Mouse (Mus musculus) limb, embryonic 14.5 days (tissue): ENCODE measurements around the gene Kif26b. TPM values are rescaled to one million over a fixed set of nuclear protein-coding genes. Genes with fewer than 3 reads are reported as not detected.
A peak's percentile ranks its signal among the peaks of the same experiment; 100 is the strongest.

ENCODE experiments used
- ATAC-seq: fragments of 200-750 bp; cut with Nextera tagmentation; 2 replicates; pipeline ENCODE4 v1.8.0; 2017; ENCODE audit warnings: low read depth, moderate number of reproducible peaks, moderate TSS enrichment; ENCODE audit not compliant: low FRiP score
- DNase-seq: peaks from one replicate; pipeline ENCODE4 v3.0.0-alpha.2; 2015; ENCODE audit warnings: low spot score
- H3K27ac ChIP-seq: fragments of 300-500 bp; sonication (generic); replicated peaks from 2 replicates; pipeline ENCODE4 v1.5.1; 2014; ENCODE audit warnings: low read depth, mild to moderate bottlenecking, low read length, moderate library complexity, mixed read lengths
- H3K27me3 ChIP-seq: fragments of 300-500 bp; sonication (generic); 2 replicates; pipeline ENCODE4 v1.6.1; 2014; ENCODE audit warnings: low read length, mixed read lengths; ENCODE audit not compliant: control insufficient read depth, insufficient read depth
- H3K36me3 ChIP-seq: fragments of 300-500 bp; sonication (generic); 2 replicates; pipeline ENCODE4 v1.6.1; 2014; ENCODE audit warnings: mild to moderate bottlenecking, low read length, moderate library complexity, mixed read lengths; ENCODE audit not compliant: control insufficient read depth, insufficient read depth
- H3K4me1 ChIP-seq: fragments of 300-500 bp; sonication (generic); 2 replicates; pipeline ENCODE4 v1.6.1; 2014; ENCODE audit warnings: antibody characterized with exemption, low read length, mixed read lengths; ENCODE audit not compliant: control insufficient read depth, insufficient read depth
- H3K4me2 ChIP-seq: fragments of 300-500 bp; sonication (generic); replicated peaks from 2 replicates; pipeline ENCODE4 v1.6.1; 2014; ENCODE audit warnings: low read depth, mild to moderate bottlenecking, low read length, moderate library complexity; ENCODE audit not compliant: severe bottlenecking
- H3K4me3 ChIP-seq: fragments of 300-500 bp; sonication (generic); replicated peaks from 2 replicates; pipeline ENCODE4 v1.5.1; 2014; ENCODE audit warnings: low read length
- H3K9ac ChIP-seq: fragments of 300-500 bp; sonication (generic); 2 replicates; pipeline ENCODE4 v1.6.1; 2014; ENCODE audit warnings: mild to moderate bottlenecking, low read depth, low read length, moderate library complexity; ENCODE audit not compliant: severe bottlenecking
- H3K9me3 ChIP-seq: fragments of 300-500 bp; sonication (generic); 2 replicates; pipeline ENCODE4 v1.6.1; 2016; ENCODE audit warnings: low read length; ENCODE audit not compliant: control insufficient read depth
- POLR2A ChIP-seq: fragments of 200-500 bp; IDR thresholded peaks from 2 replicates; pipeline ENCODE4 v1.8.0; 2012; ENCODE audit warnings: inconsistent platforms, mild to moderate bottlenecking, moderate library complexity, borderline replicate concordance; ENCODE audit not compliant: insufficient read depth, insufficient read length; ENCODE audit errors: extremely low read depth
- WGBS: fragments of 180-500 bp; shearing (Covaris S2); extraction: QIAGEN DNeasy Blood & Tissue Kit; methylation state at CpG from one replicate; pipeline ENCODE4 v1.1.7; 2014; 5-methylcytosine and 5-hydroxymethylcytosine counted together
- polyA plus RNA-seq, 2 experiments: library from polyadenylated mRNA; depleted of rRNA in 1 of 2; stranded (reverse) in 1 of 2; unstranded in 1 of 2; fragments of >200 nt; fragmentation: Nextera tagmentation in 1 of 2; extraction: Ambion mirVana in 1 of 2; gene quantifications; 2 replicates each; pipeline versions ENCODE4 v1.2.1 to v1.2.3; 2012 to 2014

The Kif26b gene
- polyA plus RNA-seq, 2 experiments: 8.7 to 8.8 TPM

DNA sequence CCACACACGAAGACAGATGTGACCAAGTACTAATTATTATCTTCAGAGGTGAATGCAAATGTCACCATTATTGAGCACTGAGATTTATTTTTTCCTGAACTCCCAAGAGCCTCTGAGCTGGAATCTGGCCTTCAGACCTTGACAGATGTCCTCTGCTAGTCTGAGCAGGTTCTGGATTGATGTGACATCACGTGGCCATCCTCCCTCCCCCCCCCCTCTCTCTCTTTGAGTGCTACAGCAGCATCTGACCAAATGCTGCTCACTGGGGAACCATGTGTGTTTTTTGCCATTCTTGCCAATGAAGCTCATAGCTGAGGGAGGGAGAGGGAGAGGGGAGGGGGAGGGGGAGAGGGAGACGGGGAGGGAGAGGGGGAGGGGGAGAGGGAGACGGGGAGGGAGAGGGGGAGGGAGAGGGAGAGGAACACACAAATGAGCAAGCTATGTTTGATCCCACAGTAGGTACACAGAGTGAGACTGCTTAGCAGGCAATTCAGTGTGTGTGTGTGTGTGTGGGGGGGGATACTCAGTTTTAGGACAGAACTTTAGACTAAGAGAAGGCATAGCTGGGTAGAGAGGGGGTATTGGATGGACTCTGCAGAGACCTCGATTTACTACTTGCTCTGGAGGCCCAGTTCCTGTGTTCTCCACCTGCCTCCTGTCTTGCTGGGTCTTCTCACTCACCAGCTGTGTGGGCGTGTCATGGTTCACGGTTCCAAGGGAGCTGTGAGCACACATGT is 241.9 kb downstream of the Kif26b start:
- no peak for TF ChIP-seq POLR2A
- Histone ChIP-seq H3K4me3 (no peak overlapping the region), H3K9me3 (no peaks in the 10 kb centered on the region), H3K36me3 (no peaks in the 10 kb centered on the region), H3K27ac (no peak overlapping the region), H3K9ac (no peak overlapping the region), H3K4me2 (no peak overlapping the region), H3K27me3 (no peaks in the 10 kb centered on the region), H3K4me1 (no peaks in the 10 kb centered on the region)
- DNase-seq (no peak), ATAC-seq (no peak)
- WGBS: 59% methylated on average over 6 of the region's 7 CpGs

DNA sequence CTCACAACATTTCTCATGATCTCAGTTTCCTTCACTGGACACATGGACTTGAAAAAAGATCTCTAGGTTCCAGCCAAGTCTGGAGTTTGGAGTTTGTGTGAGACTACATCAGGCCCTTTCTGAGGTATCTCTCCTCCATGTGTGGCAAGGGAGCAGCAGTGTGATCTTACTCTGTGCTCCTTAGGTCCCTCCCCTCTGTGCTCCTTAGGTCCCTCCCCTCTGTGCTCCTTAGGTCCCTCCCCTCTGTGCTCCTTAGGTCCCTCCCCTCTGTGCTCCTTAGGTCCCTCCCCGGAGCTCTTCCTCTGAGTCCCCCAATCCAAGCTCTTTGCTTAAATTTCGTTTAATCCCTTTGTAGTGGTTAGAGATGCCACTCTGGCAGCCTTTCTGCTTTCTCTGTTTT is 250.8 kb downstream of the Kif26b start:
- H3K9ac ChIP-seq: no peak overlapping the region
- no peak for ATAC-seq
- H3K27me3 ChIP-seq: no peaks in the 10 kb centered on the region
- TF ChIP-seq POLR2A: no peak
- DNase-seq: no peak
- no peak overlapping the region for H3K4me2 ChIP-seq
- H3K9me3 ChIP-seq: 0 out of 2 replicates have a peak, but pooled peaks cover 6% of the 10 kb centered on the region
- 36% methylated on average over 2 of the region's 2 CpGs for WGBS
- no peak overlapping the region for H3K4me3 ChIP-seq
- H3K27ac ChIP-seq: no peak overlapping the region
- no peaks in the 10 kb centered on the region for H3K4me1 ChIP-seq
- H3K36me3 ChIP-seq: no peaks in the 10 kb centered on the region

DNA sequence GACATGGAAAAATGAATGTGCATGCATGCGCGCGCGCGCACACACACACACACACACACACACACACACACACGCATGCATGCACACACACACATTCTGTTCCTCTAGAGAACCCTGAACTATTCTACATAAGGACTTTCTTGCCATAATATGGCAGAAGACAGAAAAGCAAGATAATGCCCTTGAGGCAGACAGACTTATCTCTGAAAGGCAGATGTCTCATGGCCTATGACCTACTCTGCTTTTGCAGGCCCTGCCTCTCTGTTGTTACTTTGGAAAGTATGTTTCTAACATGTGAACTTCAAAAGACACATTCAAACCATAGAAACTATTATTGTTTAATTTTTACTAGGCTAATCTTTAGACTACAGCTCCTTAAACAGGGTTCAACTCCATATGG is 255.1 kb downstream of the Kif26b start:
- Histone ChIP-seq H3K4me3 (no peak overlapping the region), H3K27ac (no peak overlapping the region), H3K4me1 (no peaks in the 10 kb centered on the region), H3K4me2 (no peak overlapping the region), H3K9me3 (no peaks in the 10 kb centered on the region), H3K9ac (no peak overlapping the region), H3K36me3 (no peaks in the 10 kb centered on the region), H3K27me3 (no peaks in the 10 kb centered on the region)
- TF ChIP-seq POLR2A: no peak
- ATAC-seq (no peak), DNase-seq (no peak)
- WGBS: 91% methylated on average over 6 of the region's 6 CpGs

DNA sequence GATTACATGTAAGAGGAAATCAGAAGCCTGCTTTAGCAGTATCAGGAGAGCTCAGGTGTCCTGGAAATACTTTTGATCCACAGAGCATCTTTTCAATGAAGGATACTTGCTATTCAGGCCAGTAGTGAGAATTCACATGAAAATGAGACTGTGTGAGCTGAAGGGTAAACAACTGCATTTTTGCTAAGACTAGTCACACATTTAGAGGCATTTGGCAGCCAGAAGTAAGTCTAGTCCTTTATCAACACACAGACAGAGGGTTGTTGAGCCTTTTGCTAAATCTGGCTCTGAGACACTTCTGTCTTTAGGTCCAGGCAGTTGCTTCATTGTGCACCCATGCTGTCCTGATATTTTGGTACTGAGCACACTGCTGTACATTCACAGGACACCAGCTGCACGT is 262.3 kb downstream of the Kif26b start:
- Histone ChIP-seq H3K9me3 (no peaks in the 10 kb centered on the region), H3K27me3 (no peaks in the 10 kb centered on the region), H3K4me3 (no peak overlapping the region), H3K27ac (no peak overlapping the region), H3K4me1 (peaks cover 3% of the 10 kb centered on the region; the same call in 1 of the 2 replicates), H3K36me3 (no peaks in the 10 kb centered on the region), H3K9ac (no peak overlapping the region), H3K4me2 (no peak overlapping the region)
- no peak for TF ChIP-seq POLR2A
- ATAC-seq: peak; percentile 47; the same call in 1 of the 2 replicates
- 54% methylated on average over 1 of the region's 1 CpGs for WGBS
- no peak for DNase-seq

DNA sequence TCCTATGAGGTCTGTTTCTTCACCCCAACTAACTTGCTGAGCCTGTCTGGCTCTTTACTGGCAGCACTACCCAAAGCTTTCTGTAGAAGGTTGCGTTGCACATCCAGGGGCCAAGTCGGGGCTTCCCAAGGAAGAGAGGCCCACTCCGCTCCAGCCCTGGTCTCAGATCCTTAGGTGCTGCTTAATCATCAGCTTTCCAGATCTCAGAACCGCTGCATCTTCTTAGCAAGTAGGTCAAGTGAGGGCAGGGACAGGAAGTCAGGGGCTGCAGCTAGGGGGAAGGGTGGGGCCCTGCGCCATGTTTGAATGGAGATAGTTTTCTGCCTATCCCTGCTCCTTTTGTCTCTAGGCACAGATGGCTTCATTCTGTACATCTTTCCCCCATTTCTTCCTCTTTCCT is 263.8 kb downstream of the Kif26b start:
- ATAC-seq: no peak

More for the DNA sequence above, 263.8 kb downstream of the Kif26b start:
- Histone ChIP-seq H3K4me3 (no peak overlapping the region), H3K9me3 (no peaks in the 10 kb centered on the region), H3K9ac (no peak overlapping the region), H3K27ac (no peak overlapping the region), H3K27me3 (no peaks in the 10 kb centered on the region), H3K4me1 (peaks cover 8% of the 10 kb centered on the region; the same call in 1 of the 2 replicates), H3K36me3 (no peaks in the 10 kb centered on the region), H3K4me2 (no peak overlapping the region)
- TF ChIP-seq POLR2A: no peak
- WGBS: 93% methylated on average over 5 of the region's 5 CpGs
- DNase-seq: no peak
